Mouse (Mus musculus): Measurements from ENCODE around the gene Inha. TPM values are rescaled to one million over a fixed set of nuclear protein-coding genes. Genes with fewer than 3 reads are reported as not detected.

Gene Inha
- polyA plus RNA-seq, 1 experiment from 2014 or later, result 2.7 TPM

- no peaks in the 10 kb centered on the region for H3K9me3 ChIP-seq (ENCODE audit: control insufficient read depth, low read length)
- peak within 1 kb of the TSS; percentile 63 for H3K4me3 ChIP-seq (ENCODE audit: low read length)
- H3K27ac ChIP-seq (ENCODE audit: low read depth, low read length), result peak within 1 kb of the TSS; percentile 84
- WGBS, result under 1% methylated on average over 59 of the region's 64 CpGs
- peaks cover 9% of the 10 kb centered on the region for H3K4me1 ChIP-seq (ENCODE audit: control insufficient read depth, insufficient read depth, low read length)
- H3K4me2 ChIP-seq (replicated peaks; ENCODE audit: low read depth, low read length), result peak within 1 kb of the TSS; percentile 81
- H3K9ac ChIP-seq (ENCODE audit: low read depth, low read length), result peak within 1 kb of the TSS; percentile 78
- no peaks in the 10 kb centered on the region for H3K27me3 ChIP-seq (ENCODE audit: control insufficient read depth, insufficient read depth, low read length)
- ATAC-seq (ENCODE audit: low FRiP score, low TSS enrichment), result peak; percentile 89
- H3K36me3 ChIP-seq (ENCODE audit: control insufficient read depth, insufficient read depth, low read length), result peaks cover 24% of the 10 kb centered on the region
These were observed 39.4 kb downstream of the Inha start, which contains the start of gene Slc4a3 for GRCm38 (mm10) chr1:75545965-75546956. Gene Slc4a3, plus strand, starts transcription at chr1:75546266.

- Histone ChIP-seq H3K36me3 (ENCODE audit: control insufficient read depth, insufficient read depth, low read length) (peaks cover 34% of the 10 kb centered on the region), H3K4me2 (replicated peaks; ENCODE audit: low read depth, low read length) (peak overlapping the region; percentile 81), H3K4me3 (ENCODE audit: low read length) (peak overlapping the region; percentile 63), H3K27ac (ENCODE audit: low read depth, low read length) (no peak overlapping the region), H3K9ac (ENCODE audit: low read depth, low read length) (no peak overlapping the region), H3K4me1 (ENCODE audit: control insufficient read depth, insufficient read depth, low read length) (peaks cover 9% of the 10 kb centered on the region), H3K27me3 (ENCODE audit: control insufficient read depth, insufficient read depth, low read length) (no peaks in the 10 kb centered on the region), H3K9me3 (ENCODE audit: control insufficient read depth, low read length) (no peaks in the 10 kb centered on the region)
- 94% methylated on average over 13 of the region's 13 CpGs for WGBS
- no peak for ATAC-seq (ENCODE audit: low FRiP score, low TSS enrichment)
These were observed 40.5 kb downstream of the Inha start for GRCm38 (mm10) chr1:75547351-75547750.

GRCm38 (mm10) chr1:75548083-75548482, 41.2 kb downstream of the Inha start:
- Histone ChIP-seq H3K4me3 (ENCODE audit: low read length) (no peak overlapping the region), H3K36me3 (ENCODE audit: control insufficient read depth, insufficient read depth, low read length) (peaks cover 41% of the 10 kb centered on the region), H3K9me3 (ENCODE audit: control insufficient read depth, low read length) (no peaks in the 10 kb centered on the region), H3K4me1 (ENCODE audit: control insufficient read depth, insufficient read depth, low read length) (peaks cover 9% of the 10 kb centered on the region), H3K27ac (ENCODE audit: low read depth, low read length) (no peak overlapping the region), H3K9ac (ENCODE audit: low read depth, low read length) (no peak overlapping the region), H3K27me3 (ENCODE audit: control insufficient read depth, insufficient read depth, low read length) (no peaks in the 10 kb centered on the region), H3K4me2 (replicated peaks; ENCODE audit: low read depth, low read length) (no peak overlapping the region)
- no peak for ATAC-seq (ENCODE audit: low FRiP score, low TSS enrichment)
- WGBS, result 93% methylated on average over 3 of the region's 3 CpGs

GRCm38 (mm10) chr1:75548871-75549270, 42.0 kb downstream of the Inha start:
- H3K27ac ChIP-seq (ENCODE audit: low read depth, low read length), result no peak overlapping the region
- ATAC-seq (ENCODE audit: low FRiP score, low TSS enrichment), result no peak
- no peak overlapping the region for H3K9ac ChIP-seq (ENCODE audit: low read depth, low read length)
- H3K27me3 ChIP-seq (ENCODE audit: control insufficient read depth, insufficient read depth, low read length), result no peaks in the 10 kb centered on the region
- WGBS, result 88% methylated on average over 17 of the region's 17 CpGs
- H3K4me2 ChIP-seq (replicated peaks; ENCODE audit: low read depth, low read length), result no peak overlapping the region
- no peaks in the 10 kb centered on the region for H3K9me3 ChIP-seq (ENCODE audit: control insufficient read depth, low read length)
- H3K4me3 ChIP-seq (ENCODE audit: low read length), result no peak overlapping the region
- peaks cover 9% of the 10 kb centered on the region for H3K4me1 ChIP-seq (ENCODE audit: control insufficient read depth, insufficient read depth, low read length)
- H3K36me3 ChIP-seq (ENCODE audit: control insufficient read depth, insufficient read depth, low read length), result peaks cover 49% of the 10 kb centered on the region

GRCm38 (mm10) chr1:75549289-75550279, 42.7 kb downstream of the Inha start:
- Histone ChIP-seq H3K9me3 (ENCODE audit: control insufficient read depth, low read length) (no peaks in the 10 kb centered on the region), H3K36me3 (ENCODE audit: control insufficient read depth, insufficient read depth, low read length) (peaks cover 54% of the 10 kb centered on the region), H3K27ac (ENCODE audit: low read depth, low read length) (no peak overlapping the region), H3K27me3 (ENCODE audit: control insufficient read depth, insufficient read depth, low read length) (no peaks in the 10 kb centered on the region), H3K9ac (ENCODE audit: low read depth, low read length) (no peak overlapping the region), H3K4me3 (ENCODE audit: low read length) (no peak overlapping the region), H3K4me1 (ENCODE audit: control insufficient read depth, insufficient read depth, low read length) (peaks cover 9% of the 10 kb centered on the region), H3K4me2 (replicated peaks; ENCODE audit: low read depth, low read length) (no peak overlapping the region)
- WGBS, result 85% methylated on average over 17 of the region's 17 CpGs
- no peak for ATAC-seq (ENCODE audit: low FRiP score, low TSS enrichment)

GRCm38 (mm10) chr1:75550586-75550985, 43.7 kb downstream of the Inha start:
- no peak overlapping the region for H3K9ac ChIP-seq (ENCODE audit: low read depth, low read length)
- no peak overlapping the region for H3K27ac ChIP-seq (ENCODE audit: low read depth, low read length)
- WGBS, result 75% methylated on average over 15 of the region's 15 CpGs
- no peak overlapping the region for H3K4me2 ChIP-seq (replicated peaks; ENCODE audit: low read depth, low read length)
- H3K36me3 ChIP-seq (ENCODE audit: control insufficient read depth, insufficient read depth, low read length), result peaks cover 63% of the 10 kb centered on the region
- no peak for ATAC-seq (ENCODE audit: low FRiP score, low TSS enrichment)
- H3K9me3 ChIP-seq (ENCODE audit: control insufficient read depth, low read length), result no peaks in the 10 kb centered on the region
- H3K27me3 ChIP-seq (ENCODE audit: control insufficient read depth, insufficient read depth, low read length), result no peaks in the 10 kb centered on the region
- H3K4me1 ChIP-seq (ENCODE audit: control insufficient read depth, insufficient read depth, low read length), result peaks cover 6% of the 10 kb centered on the region
- no peak overlapping the region for H3K4me3 ChIP-seq (ENCODE audit: low read length)

GRCm38 (mm10) chr1:75555680-75556079, 48.8 kb downstream of the Inha start:
- Histone ChIP-seq H3K9ac (ENCODE audit: low read depth, low read length) (no peak overlapping the region), H3K4me1 (ENCODE audit: control insufficient read depth, insufficient read depth, low read length) (peaks cover 6% of the 10 kb centered on the region; the same call in 1 of the 2 replicates), H3K36me3 (ENCODE audit: control insufficient read depth, insufficient read depth, low read length) (peaks cover 64% of the 10 kb centered on the region), H3K4me2 (replicated peaks; ENCODE audit: low read depth, low read length) (no peak overlapping the region), H3K27ac (ENCODE audit: low read depth, low read length) (no peak overlapping the region), H3K9me3 (ENCODE audit: control insufficient read depth, low read length) (no peaks in the 10 kb centered on the region), H3K4me3 (ENCODE audit: low read length) (no peak overlapping the region), H3K27me3 (ENCODE audit: control insufficient read depth, insufficient read depth, low read length) (no peaks in the 10 kb centered on the region)
- WGBS, result 96% methylated on average over 6 of the region's 7 CpGs
- no peak for ATAC-seq (ENCODE audit: low FRiP score, low TSS enrichment)

- H3K4me1 ChIP-seq (ENCODE audit: control insufficient read depth, insufficient read depth, low read length), result peaks cover 6% of the 10 kb centered on the region; the same call in 1 of the 2 replicates
- no peak overlapping the region for H3K27ac ChIP-seq (ENCODE audit: low read depth, low read length)
- ATAC-seq (ENCODE audit: low FRiP score, low TSS enrichment), result no peak
- H3K4me3 ChIP-seq (ENCODE audit: low read length), result no peak overlapping the region
- H3K36me3 ChIP-seq (ENCODE audit: control insufficient read depth, insufficient read depth, low read length), result peaks cover 58% of the 10 kb centered on the region
- H3K4me2 ChIP-seq (replicated peaks; ENCODE audit: low read depth, low read length), result no peak overlapping the region
- WGBS, result 85% methylated on average over 9 of the region's 9 CpGs
- no peaks in the 10 kb centered on the region for H3K9me3 ChIP-seq (ENCODE audit: control insufficient read depth, low read length)
- no peaks in the 10 kb centered on the region for H3K27me3 ChIP-seq (ENCODE audit: control insufficient read depth, insufficient read depth, low read length)
- H3K9ac ChIP-seq (ENCODE audit: low read depth, low read length), result no peak overlapping the region
These were observed 49.4 kb downstream of the Inha start for GRCm38 (mm10) chr1:75556143-75556781.

All from kidney, embryonic 14.5 days (tissue).